In genomic region chr5:128542049-128542448, GRCm38 (mm10) we compare ENCODE assay signal across 10 mouse cellular contexts. TPM values are rescaled to one million over a fixed set of nuclear protein-coding genes. Genes with fewer than 3 reads are reported as not detected.
DNase-seq lines count a peak whose midpoint lies in the region; ATAC-seq lines count a peak whose summit lies in the region.
"Had no signal": no experiment of that assay in that cellular context is flagged by ENCODE, and none has a peak within 500 bp of the region (broad histone marks: within the 10 kb centered on the region; RNA-seq: fewer than 3 reads in every experiment).

No protein-coding gene starts in this region.

- no peak overlapping the region for H3K9ac ChIP-seq in kidney, embryonic 15.5 days
- H3K9ac ChIP-seq in intestine, embryonic 14.5 days (ENCODE audit: low read length), result 0 out of 2 replicates have a peak overlapping the region, but pooled peaks have one; percentile 10

- H3K27me3 ChIP-seq in kidney, embryonic 15.5 days, result peaks cover 6% of the 10 kb centered on the region; the same call in 1 of the 2 replicates
- peaks cover 50% of the 10 kb centered on the region for H3K27me3 ChIP-seq in embryonic facial prominence, embryonic 10.5 days (replicated peaks; ENCODE audit: low read depth, poor library complexity, severe bottlenecking)
- H3K27me3 ChIP-seq in intestine, embryonic 14.5 days (replicated peaks; ENCODE audit: control insufficient read depth, insufficient read depth, low read length), result 0 out of 2 replicates have a peak, but pooled peaks cover 2% of the 10 kb centered on the region

- H3K4me2 ChIP-seq in kidney, embryonic 15.5 days, result peak overlapping the region; percentile 49
- peak overlapping the region; percentile 28; the same call in 1 of the 2 replicates for H3K4me2 ChIP-seq in intestine, embryonic 14.5 days (ENCODE audit: low read length)

- no peaks in the 10 kb centered on the region for H3K36me3 ChIP-seq in kidney, embryonic 15.5 days
- no peaks in the 10 kb centered on the region for H3K36me3 ChIP-seq in embryonic facial prominence, embryonic 10.5 days (replicated peaks)
- no peaks in the 10 kb centered on the region for H3K36me3 ChIP-seq in intestine, embryonic 14.5 days (ENCODE audit: control insufficient read depth, insufficient read depth, low read length)

- H3K9me3 ChIP-seq in kidney, embryonic 15.5 days (replicated peaks), result no peaks in the 10 kb centered on the region
- no peaks in the 10 kb centered on the region for H3K9me3 ChIP-seq in embryonic facial prominence, embryonic 10.5 days
- H3K9me3 ChIP-seq in intestine, embryonic 14.5 days (ENCODE audit: control insufficient read depth, low read length), result no peaks in the 10 kb centered on the region

- 0 out of 2 replicates have a peak overlapping the region, but pooled peaks have one; percentile 10 for H3K27ac ChIP-seq in kidney, embryonic 15.5 days
- peak overlapping the region; percentile 44 for H3K27ac ChIP-seq in embryonic facial prominence, embryonic 10.5 days (replicated peaks)
- H3K27ac ChIP-seq in intestine, embryonic 14.5 days (ENCODE audit: low read depth), result no peak overlapping the region

- ATAC-seq in kidney, embryonic 15.5 days (replicated peaks; ENCODE audit: low FRiP score), result peak; percentile 71
- no peak for ATAC-seq in intestine, embryonic 14.5 days (replicated peaks; ENCODE audit: low FRiP score, low TSS enrichment, low read depth)

- DNase-seq in kidney, postnatal 25 days, result no peak
- DNase-seq in embryonic facial prominence, embryonic 10.5 days (ENCODE audit: low spot score), result peak; percentile 50
- DNase-seq in intestine, embryonic 14.5 days (ENCODE audit: low spot score), result no peak
- peak; percentile 40 to 78 for DNase-seq in lung, postnatal 4 days
- DNase-seq in right cerebral cortex, adult 18-20 months, result no peak
- no peak for DNase-seq in right cerebral cortex, postnatal 14 days
- DNase-seq: thymus, adult 2 months had no signal

- 3% methylated on average over 10 of the region's 10 CpGs for WGBS in kidney, embryonic 15.5 days
- WGBS in embryonic facial prominence, embryonic 10.5 days, result 23% methylated on average over 10 of the region's 10 CpGs
- 9% methylated on average over 10 of the region's 10 CpGs for WGBS in intestine, embryonic 14.5 days

- H3K4me1 ChIP-seq in kidney, embryonic 15.5 days, result peaks cover 12% of the 10 kb centered on the region
- peaks cover 25% of the 10 kb centered on the region for H3K4me1 ChIP-seq in embryonic facial prominence, embryonic 10.5 days
- peaks cover 5% of the 10 kb centered on the region; the same call in 1 of the 2 replicates for H3K4me1 ChIP-seq in intestine, embryonic 14.5 days (replicated peaks; ENCODE audit: control insufficient read depth, insufficient read depth, low read length)

- no peak overlapping the region; the same call in 1 of the 2 replicates for H3K4me3 ChIP-seq in kidney, embryonic 15.5 days (replicated peaks)
- H3K4me3 ChIP-seq in embryonic facial prominence, embryonic 10.5 days, result peak overlapping the region; percentile 30
- no peak overlapping the region for H3K4me3 ChIP-seq in intestine, embryonic 14.5 days (ENCODE audit: low read depth, low read length)
- H3K4me3 ChIP-seq: erythroblast, embryonic 14.5 days had no signal

RNA-seq across cellular contexts. Expression of gene Fzd10, which starts 58.6 kb away (rescaled TPM):
- polyA plus RNA-seq in kidney, embryonic 15.5 days (2015; fragmentation: Nextera tagmentation; extraction: Ambion mirVana), result 2.2 and 2.4 TPM in 2 replicates
- 3.1 and 4.3 TPM in 2 replicates for polyA plus RNA-seq in embryonic facial prominence, embryonic 10.5 days (2016; fragmentation: Nextera tagmentation; extraction: Ambion mirVana)
- polyA plus RNA-seq in intestine, embryonic 14.5 days (2014; fragmentation: Nextera tagmentation; extraction: Ambion mirVana), result 2.4 and 3.0 TPM in 2 replicates
- polyA plus RNA-seq: erythroblast, embryonic 14.5 days; liver, adult 2 months had no signal

Comparison
In these comparisons a context has a peak if more than half of its experiments do, and no peak if none do; other contexts are left out.
1. DNase-seq: peak in embryonic facial prominence, embryonic 10.5 days (single experiment) and lung, postnatal 4 days (2 of 2); none in kidney, postnatal 25 days (0 of 2), intestine, embryonic 14.5 days (single experiment), right cerebral cortex, adult 18-20 months (single experiment) and right cerebral cortex, postnatal 14 days (single experiment).